Mouse (Mus musculus) embryonic facial prominence, embryonic 15.5 days (tissue): ENCODE measurements around the gene Coch. TPM values are rescaled to one million over a fixed set of nuclear protein-coding genes. Genes with fewer than 3 reads are reported as not detected.
"Not testable (repeated sequence)": the region's sequence is repeated elsewhere in the genome, so short reads cannot be mapped to it uniquely, and the experiment has no call there.

Experiments
- ATAC-seq: fragments of 200-750 bp; cut with Nextera tagmentation; 2 replicates; pipeline ENCODE4 v1.8.0; 2017; ENCODE audit warnings: low read depth, moderate TSS enrichment; ENCODE audit not compliant: insufficient number of reproducible peaks, low FRiP score, low TSS enrichment
- H3K27ac ChIP-seq: fragments of 300-500 bp; sonication (generic); replicated peaks from 2 replicates; pipeline ENCODE4 v1.5.1; 2015; ENCODE audit warnings: mild to moderate bottlenecking, inconsistent platforms
- H3K27me3 ChIP-seq: fragments of 300-500 bp; sonication (generic); 2 replicates; pipeline ENCODE4 v1.6.1; 2015; ENCODE audit warnings: inconsistent platforms
- H3K36me3 ChIP-seq: fragments of 300-500 bp; sonication (generic); 2 replicates; pipeline ENCODE4 v1.6.1; 2015; ENCODE audit warnings: mild to moderate bottlenecking, inconsistent platforms
- H3K4me1 ChIP-seq: fragments of 300-500 bp; sonication (generic); 2 replicates; pipeline ENCODE4 v1.6.1; 2015; ENCODE audit warnings: inconsistent platforms
- H3K4me2 ChIP-seq: fragments of 300-500 bp; sonication (generic); replicated peaks from 2 replicates; pipeline ENCODE4 v1.6.1; 2015; ENCODE audit warnings: mild to moderate bottlenecking, inconsistent platforms
- H3K4me3 ChIP-seq: fragments of 300-500 bp; sonication (generic); replicated peaks from 2 replicates; pipeline ENCODE4 v1.5.1; 2015; ENCODE audit warnings: mild to moderate bottlenecking, inconsistent platforms
- H3K9ac ChIP-seq: fragments of 300-500 bp; sonication (generic); 2 replicates; pipeline ENCODE4 v1.6.1; 2015; ENCODE audit warnings: inconsistent platforms
- H3K9me3 ChIP-seq: fragments of 300-500 bp; sonication (generic); replicated peaks from 2 replicates; pipeline ENCODE4 v1.6.1; 2016; ENCODE audit warnings: inconsistent platforms
- WGBS: fragments of 180-500 bp; shearing (Covaris S2); methylation state at CpG from one replicate; pipeline ENCODE4 v1.1.7; 2015; 5-methylcytosine and 5-hydroxymethylcytosine counted together
- polyA plus RNA-seq: library from polyadenylated mRNA; unstranded; fragments of >200 nt; fragmentation: Nextera tagmentation; extraction: Ambion mirVana; gene quantifications from 2 replicates; pipeline ENCODE4 v1.2.1, GENCODE M21; 2015

Gene Coch
- polyA plus RNA-seq, 1 experiment from 2014 or later, result 12.4 TPM

- H3K4me3 ChIP-seq, result no peak overlapping the region
- H3K27ac ChIP-seq, result no peak overlapping the region
- no peak for ATAC-seq
- H3K4me1 ChIP-seq, result no peaks in the 10 kb centered on the region
- H3K4me2 ChIP-seq, result no peak overlapping the region
- no peaks in the 10 kb centered on the region for H3K9me3 ChIP-seq
- H3K9ac ChIP-seq, result no peak overlapping the region
- 72% methylated on average over 6 of the region's 6 CpGs for WGBS
- no peaks in the 10 kb centered on the region for H3K36me3 ChIP-seq
- no peaks in the 10 kb centered on the region for H3K27me3 ChIP-seq
Observed at GRCm38 (mm10) chr12:51641871-51642270, 48.7 kb downstream of the Coch start.

- not testable (repeated sequence) for H3K9me3 ChIP-seq, ATAC-seq, H3K4me1 ChIP-seq, H3K9ac ChIP-seq, H3K4me3 ChIP-seq, H3K27me3 ChIP-seq, H3K4me2 ChIP-seq, H3K27ac ChIP-seq
- peaks cover 15% of the 10 kb centered on the region for H3K36me3 ChIP-seq
Observed at GRCm38 (mm10) chr12:51649401-51649800, 56.3 kb downstream of the Coch start.

Other genes starting within 250 kb of the Coch start
- 25.0 and 25.5 TPM in 2 replicates for gene G2e3, start 245.3 kb upstream of the Coch start, polyA plus RNA-seq
- 81.5 and 89.9 TPM in 2 replicates for gene Scfd1, start 215.8 kb upstream of the Coch start, polyA plus RNA-seq
- gene Ap4s1, start 97.7 kb downstream of the Coch start, polyA plus RNA-seq, result 27.3 and 31.4 TPM in 2 replicates
- 49.7 and 53.3 TPM in 2 replicates for gene Strn3, start 98.6 kb downstream of the Coch start, polyA plus RNA-seq
- gene Hectd1, start 236.2 kb downstream of the Coch start, polyA plus RNA-seq, result 39.8 and 40.7 TPM in 2 replicates